Mouse (Mus musculus): ENCODE results near the gene Tpgs1. TPM values are rescaled to one million over a fixed set of nuclear protein-coding genes. Genes with fewer than 3 reads are reported as not detected.

Tpgs1 gene
- 11.3 and 14.5 TPM in 2 replicates for polyA plus RNA-seq (2011; ENCODE audit: insufficient read depth, insufficient read length, low read depth, missing spikeins)

- no peaks in the 10 kb centered on the region for H3K36me3 ChIP-seq (ENCODE audit: control insufficient read depth, insufficient read depth, low read length, poor library complexity, severe bottlenecking)
- H3K27me3 ChIP-seq (ENCODE audit: control insufficient read depth, insufficient read depth, low read length, poor library complexity, severe bottlenecking): no peaks in the 10 kb centered on the region
- H3K4me3 ChIP-seq (ENCODE audit: low read depth, low read length): peak within 1 kb of the TSS; percentile 96
- TF ChIP-seq EP300 (IDR thresholded peaks at IDR 0.05; ENCODE audit: insufficient read depth, low read depth, low read length) (no peak), CTCF (IDR thresholded peaks at IDR 0.05; ENCODE audit: low read depth, low read length) (peak; percentile 35)
- peak within 1 kb of the TSS; percentile 68 for H3K27ac ChIP-seq (ENCODE audit: insufficient read depth, low read length)
- H3K4me1 ChIP-seq (ENCODE audit: control insufficient read depth, insufficient read depth, low read length): peaks cover 4% of the 10 kb centered on the region
- no peaks in the 10 kb centered on the region for H3K9me3 ChIP-seq (replicated peaks; ENCODE audit: control insufficient read depth, insufficient read depth, low read length, poor library complexity, severe bottlenecking)
- peak within 1 kb of the TSS; percentile 90 for H3K9ac ChIP-seq (ENCODE audit: low read depth, poor library complexity, severe bottlenecking)
These were observed at the start of gene Tpgs1 for GRCm38 (mm10) chr10:79668771-79669575. Gene Tpgs1 (plus strand): TSS chr10:79669369.

GRCm38 (mm10) chr10:79623950-79624349, 45.2 kb upstream of the Tpgs1 start:
- Histone ChIP-seq H3K4me3 (ENCODE audit: low read depth, low read length) (no peak overlapping the region), H3K9me3 (replicated peaks; ENCODE audit: control insufficient read depth, insufficient read depth, low read length, poor library complexity, severe bottlenecking) (no peaks in the 10 kb centered on the region), H3K27ac (ENCODE audit: insufficient read depth, low read length) (no peak overlapping the region), H3K4me1 (ENCODE audit: control insufficient read depth, insufficient read depth, low read length) (no peaks in the 10 kb centered on the region), H3K9ac (ENCODE audit: low read depth, poor library complexity, severe bottlenecking) (no peak overlapping the region), H3K27me3 (ENCODE audit: control insufficient read depth, insufficient read depth, low read length, poor library complexity, severe bottlenecking) (no peaks in the 10 kb centered on the region), H3K36me3 (ENCODE audit: control insufficient read depth, insufficient read depth, low read length, poor library complexity, severe bottlenecking) (no peaks in the 10 kb centered on the region)
- no peak for TF ChIP-seq EP300 (IDR thresholded peaks at IDR 0.05; ENCODE audit: insufficient read depth, low read depth, low read length)

DNA sequence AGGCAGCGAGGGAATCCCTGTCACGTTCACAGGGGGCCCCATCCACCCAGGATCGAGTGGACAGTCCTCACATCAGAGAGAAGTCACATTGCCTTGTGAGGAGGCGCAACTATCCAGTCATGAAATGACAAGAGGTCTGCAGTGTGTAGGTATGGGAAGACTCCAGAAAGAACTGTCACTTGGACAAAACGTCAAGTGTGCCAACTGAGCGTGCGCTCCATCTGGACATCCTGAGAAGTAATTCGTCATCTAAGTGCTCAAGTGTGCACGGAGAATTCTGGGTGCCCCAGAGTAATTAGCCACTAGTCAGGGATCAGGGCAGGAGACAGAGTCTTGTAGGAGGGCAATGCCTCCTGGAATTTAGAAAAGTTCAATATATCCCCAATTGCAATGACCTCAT, 43.8 kb upstream of the Tpgs1 start:
- Histone ChIP-seq H3K36me3 (ENCODE audit: control insufficient read depth, insufficient read depth, low read length, poor library complexity, severe bottlenecking) (no peaks in the 10 kb centered on the region), H3K9ac (ENCODE audit: low read depth, poor library complexity, severe bottlenecking) (no peak overlapping the region), H3K4me3 (ENCODE audit: low read depth, low read length) (no peak overlapping the region), H3K27me3 (ENCODE audit: control insufficient read depth, insufficient read depth, low read length, poor library complexity, severe bottlenecking) (no peaks in the 10 kb centered on the region), H3K4me1 (ENCODE audit: control insufficient read depth, insufficient read depth, low read length) (no peaks in the 10 kb centered on the region), H3K9me3 (replicated peaks; ENCODE audit: control insufficient read depth, insufficient read depth, low read length, poor library complexity, severe bottlenecking) (no peaks in the 10 kb centered on the region), H3K27ac (ENCODE audit: insufficient read depth, low read length) (no peak overlapping the region)
- no peak for TF ChIP-seq POLR2A (IDR thresholded peaks at IDR 0.05; ENCODE audit: insufficient read depth, low read length)

DNA sequence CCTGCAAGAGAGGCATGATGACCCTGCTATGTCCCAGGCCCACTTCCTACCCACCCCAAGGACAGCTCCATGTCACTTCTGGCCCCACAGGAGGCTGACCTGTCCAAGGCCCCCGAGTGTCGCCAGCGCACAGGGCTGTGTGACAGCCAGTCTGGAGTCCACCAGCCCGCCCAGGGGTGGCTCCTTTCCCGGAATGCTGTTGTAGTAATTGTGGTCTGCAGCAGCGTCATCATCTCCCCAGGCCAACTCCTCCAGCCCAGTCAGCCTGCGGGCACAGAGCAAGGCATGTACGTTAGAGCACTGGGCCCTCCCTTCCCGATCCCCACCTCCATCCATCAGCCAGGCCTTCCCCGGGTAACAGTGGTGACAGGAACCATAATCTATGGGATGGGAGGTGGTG, 43.0 kb upstream of the Tpgs1 start:
- H3K4me1 ChIP-seq (ENCODE audit: control insufficient read depth, insufficient read depth, low read length): no peaks in the 10 kb centered on the region
- H3K27ac ChIP-seq (ENCODE audit: insufficient read depth, low read length): no peak overlapping the region
- H3K9me3 ChIP-seq (replicated peaks; ENCODE audit: control insufficient read depth, insufficient read depth, low read length, poor library complexity, severe bottlenecking): no peaks in the 10 kb centered on the region
- TF ChIP-seq CTCF (IDR thresholded peaks at IDR 0.05; ENCODE audit: low read depth, low read length) (no peak), EP300 (IDR thresholded peaks at IDR 0.05; ENCODE audit: insufficient read depth, low read depth, low read length) (no peak), POLR2A (IDR thresholded peaks at IDR 0.05; ENCODE audit: insufficient read depth, low read length) (no peak)
- H3K9ac ChIP-seq (ENCODE audit: low read depth, poor library complexity, severe bottlenecking): no peak overlapping the region
- H3K27me3 ChIP-seq (ENCODE audit: control insufficient read depth, insufficient read depth, low read length, poor library complexity, severe bottlenecking): no peaks in the 10 kb centered on the region
- H3K4me3 ChIP-seq (ENCODE audit: low read depth, low read length): no peak overlapping the region
- H3K36me3 ChIP-seq (ENCODE audit: control insufficient read depth, insufficient read depth, low read length, poor library complexity, severe bottlenecking): no peaks in the 10 kb centered on the region

- Histone ChIP-seq H3K9me3 (replicated peaks; ENCODE audit: control insufficient read depth, insufficient read depth, low read length, poor library complexity, severe bottlenecking) (no peaks in the 10 kb centered on the region), H3K36me3 (ENCODE audit: control insufficient read depth, insufficient read depth, low read length, poor library complexity, severe bottlenecking) (no peaks in the 10 kb centered on the region), H3K27me3 (ENCODE audit: control insufficient read depth, insufficient read depth, low read length, poor library complexity, severe bottlenecking) (no peaks in the 10 kb centered on the region), H3K4me3 (ENCODE audit: low read depth, low read length) (no peak overlapping the region), H3K9ac (ENCODE audit: low read depth, poor library complexity, severe bottlenecking) (no peak overlapping the region), H3K4me1 (ENCODE audit: control insufficient read depth, insufficient read depth, low read length) (no peaks in the 10 kb centered on the region), H3K27ac (ENCODE audit: insufficient read depth, low read length) (no peak overlapping the region)
- TF ChIP-seq POLR2A (IDR thresholded peaks at IDR 0.05; ENCODE audit: insufficient read depth, low read length) (no peak), CTCF (IDR thresholded peaks at IDR 0.05; ENCODE audit: low read depth, low read length) (no peak), EP300 (IDR thresholded peaks at IDR 0.05; ENCODE audit: insufficient read depth, low read depth, low read length) (no peak)
These were observed 40.8 kb upstream of the Tpgs1 start for GRCm38 (mm10) chr10:79628377-79628776.

- TF ChIP-seq CTCF (IDR thresholded peaks at IDR 0.05; ENCODE audit: low read depth, low read length) (no peak), POLR2A (IDR thresholded peaks at IDR 0.05; ENCODE audit: insufficient read depth, low read length) (no peak), EP300 (IDR thresholded peaks at IDR 0.05; ENCODE audit: insufficient read depth, low read depth, low read length) (no peak)
- no peak overlapping the region for H3K4me3 ChIP-seq (ENCODE audit: low read depth, low read length)
- H3K27me3 ChIP-seq (ENCODE audit: control insufficient read depth, insufficient read depth, low read length, poor library complexity, severe bottlenecking): no peaks in the 10 kb centered on the region
- H3K36me3 ChIP-seq (ENCODE audit: control insufficient read depth, insufficient read depth, low read length, poor library complexity, severe bottlenecking): no peaks in the 10 kb centered on the region
- no peaks in the 10 kb centered on the region for H3K4me1 ChIP-seq (ENCODE audit: control insufficient read depth, insufficient read depth, low read length)
- H3K9ac ChIP-seq (ENCODE audit: low read depth, poor library complexity, severe bottlenecking): no peak overlapping the region
- no peak overlapping the region for H3K27ac ChIP-seq (ENCODE audit: insufficient read depth, low read length)
- H3K9me3 ChIP-seq (replicated peaks; ENCODE audit: control insufficient read depth, insufficient read depth, low read length, poor library complexity, severe bottlenecking): no peaks in the 10 kb centered on the region
These were observed 37.7 kb upstream of the Tpgs1 start for GRCm38 (mm10) chr10:79631432-79631831.

Measured in ES-Bruce4 (cell line).